Mouse (Mus musculus): ENCODE measurements around the gene Epb41. TPM values are rescaled to one million over a fixed set of nuclear protein-coding genes. Genes with fewer than 3 reads are reported as not detected.

Epb41 gene
- polyA plus RNA-seq, 1 experiment from 2014 or later, result 68.1 TPM

- Histone ChIP-seq H3K4me1 (ENCODE audit: control insufficient read depth, insufficient read depth, low read length) (peaks cover 22% of the 10 kb centered on the region), H3K27ac (ENCODE audit: low read depth, low read length) (no peak overlapping the region), H3K4me3 (ENCODE audit: low read depth, low read length) (no peak overlapping the region), H3K36me3 (ENCODE audit: control insufficient read depth, insufficient read depth, low read length) (no peaks in the 10 kb centered on the region), H3K9ac (replicated peaks; ENCODE audit: low read depth, low read length) (no peak overlapping the region), H3K9me3 (ENCODE audit: control insufficient read depth, low read length) (no peaks in the 10 kb centered on the region), H3K4me2 (ENCODE audit: low read depth, low read length) (no peak overlapping the region), H3K27me3 (ENCODE audit: control insufficient read depth, insufficient read depth, low read length) (no peaks in the 10 kb centered on the region)
- no peak for ATAC-seq (ENCODE audit: low read depth)
- 86% methylated on average over 8 of the region's 8 CpGs for WGBS
Measured at GRCm38 (mm10) chr4:132039975-132040645, 35.0 kb downstream of the Epb41 start.

DNA sequence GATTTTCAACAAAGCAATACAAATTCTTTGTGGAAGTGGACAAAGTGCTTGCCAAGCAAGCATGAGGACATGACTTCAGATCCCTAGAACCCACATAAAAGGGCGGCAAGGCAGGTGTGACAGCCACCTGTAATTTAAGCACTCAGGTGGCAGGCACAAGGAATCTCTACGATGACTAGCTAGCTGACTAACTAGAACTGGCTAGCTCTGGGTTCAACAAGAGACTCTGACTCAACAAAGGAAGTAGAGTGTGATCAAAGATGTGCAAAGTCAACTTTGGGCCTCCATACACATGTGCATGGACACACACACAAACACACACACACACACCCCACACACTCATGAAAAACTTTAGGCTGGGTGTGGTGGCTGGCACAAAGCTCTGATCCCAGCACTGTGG, 35.6 kb downstream of the Epb41 start:
- no peak overlapping the region for H3K4me3 ChIP-seq (ENCODE audit: low read depth, low read length)
- WGBS, result 92% methylated on average over 2 of the region's 2 CpGs
- no peak overlapping the region for H3K27ac ChIP-seq (ENCODE audit: low read depth, low read length)
- H3K4me1 ChIP-seq (ENCODE audit: control insufficient read depth, insufficient read depth, low read length), result peaks cover 20% of the 10 kb centered on the region
- no peak overlapping the region for H3K9ac ChIP-seq (replicated peaks; ENCODE audit: low read depth, low read length)
- no peak for ATAC-seq (ENCODE audit: low read depth)
- no peak overlapping the region for H3K4me2 ChIP-seq (ENCODE audit: low read depth, low read length)
- H3K36me3 ChIP-seq (ENCODE audit: control insufficient read depth, insufficient read depth, low read length), result no peaks in the 10 kb centered on the region
- H3K9me3 ChIP-seq (ENCODE audit: control insufficient read depth, low read length), result no peaks in the 10 kb centered on the region
- no peaks in the 10 kb centered on the region for H3K27me3 ChIP-seq (ENCODE audit: control insufficient read depth, insufficient read depth, low read length)

- no peak overlapping the region for H3K4me3 ChIP-seq (ENCODE audit: low read depth, low read length)
- H3K27ac ChIP-seq (ENCODE audit: low read depth, low read length), result no peak overlapping the region
- H3K36me3 ChIP-seq (ENCODE audit: control insufficient read depth, insufficient read depth, low read length), result no peaks in the 10 kb centered on the region
- H3K27me3 ChIP-seq (ENCODE audit: control insufficient read depth, insufficient read depth, low read length), result no peaks in the 10 kb centered on the region
- H3K9ac ChIP-seq (replicated peaks; ENCODE audit: low read depth, low read length), result no peak overlapping the region
- ATAC-seq (ENCODE audit: low read depth), result no peak
- WGBS, result 63% methylated on average over 2 of the region's 2 CpGs
- peaks cover 20% of the 10 kb centered on the region; the same call in 1 of the 2 replicates for H3K4me1 ChIP-seq (ENCODE audit: control insufficient read depth, insufficient read depth, low read length)
- H3K4me2 ChIP-seq (ENCODE audit: low read depth, low read length), result no peak overlapping the region
- no peaks in the 10 kb centered on the region for H3K9me3 ChIP-seq (ENCODE audit: control insufficient read depth, low read length)
Measured at GRCm38 (mm10) chr4:132038809-132039208, 36.3 kb downstream of the Epb41 start.

DNA sequence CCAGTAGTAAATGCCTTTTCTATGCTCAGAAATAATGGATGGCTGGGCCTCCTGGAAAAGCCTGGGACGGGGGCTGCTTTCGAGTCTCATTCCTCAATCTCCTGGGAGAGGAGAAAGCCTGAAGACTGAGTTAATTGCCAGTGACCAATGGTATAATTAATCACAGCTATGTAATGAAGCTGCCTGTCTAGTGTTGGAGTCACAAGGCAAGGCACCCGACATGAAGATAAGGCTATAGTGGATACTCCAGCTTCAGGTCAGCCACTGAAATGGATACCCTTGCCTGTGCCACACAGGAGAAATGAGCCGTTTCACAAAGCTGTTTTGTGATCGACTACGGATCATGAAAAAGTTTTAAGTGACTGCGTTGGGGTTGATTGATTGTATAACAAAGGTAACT, 37.1 kb downstream of the Epb41 start:
- Histone ChIP-seq H3K27ac (ENCODE audit: low read depth, low read length) (no peak overlapping the region), H3K9ac (replicated peaks; ENCODE audit: low read depth, low read length) (no peak overlapping the region), H3K27me3 (ENCODE audit: control insufficient read depth, insufficient read depth, low read length) (no peaks in the 10 kb centered on the region), H3K4me3 (ENCODE audit: low read depth, low read length) (no peak overlapping the region), H3K4me2 (ENCODE audit: low read depth, low read length) (no peak overlapping the region), H3K9me3 (ENCODE audit: control insufficient read depth, low read length) (no peaks in the 10 kb centered on the region), H3K36me3 (ENCODE audit: control insufficient read depth, insufficient read depth, low read length) (no peaks in the 10 kb centered on the region), H3K4me1 (ENCODE audit: control insufficient read depth, insufficient read depth, low read length) (peaks cover 20% of the 10 kb centered on the region; the same call in 1 of the 2 replicates)
- WGBS, result 19% methylated on average over 7 of the region's 7 CpGs
- ATAC-seq (ENCODE audit: low read depth), result 0 out of 2 replicates have a peak, but pooled peaks have one; percentile 31

GRCm38 (mm10) chr4:132037137-132037536, 38.0 kb downstream of the Epb41 start:
- no peak overlapping the region for H3K27ac ChIP-seq (ENCODE audit: low read depth, low read length)
- H3K4me1 ChIP-seq (ENCODE audit: control insufficient read depth, insufficient read depth, low read length), result peaks cover 20% of the 10 kb centered on the region; the same call in 1 of the 2 replicates
- no peaks in the 10 kb centered on the region for H3K36me3 ChIP-seq (ENCODE audit: control insufficient read depth, insufficient read depth, low read length)
- no peak overlapping the region for H3K4me3 ChIP-seq (ENCODE audit: low read depth, low read length)
- H3K4me2 ChIP-seq (ENCODE audit: low read depth, low read length), result no peak overlapping the region
- no peaks in the 10 kb centered on the region for H3K9me3 ChIP-seq (ENCODE audit: control insufficient read depth, low read length)
- ATAC-seq (ENCODE audit: low read depth), result no peak
- 81% methylated on average over 5 of the region's 5 CpGs for WGBS
- no peaks in the 10 kb centered on the region for H3K27me3 ChIP-seq (ENCODE audit: control insufficient read depth, insufficient read depth, low read length)
- no peak overlapping the region for H3K9ac ChIP-seq (replicated peaks; ENCODE audit: low read depth, low read length)

DNA sequence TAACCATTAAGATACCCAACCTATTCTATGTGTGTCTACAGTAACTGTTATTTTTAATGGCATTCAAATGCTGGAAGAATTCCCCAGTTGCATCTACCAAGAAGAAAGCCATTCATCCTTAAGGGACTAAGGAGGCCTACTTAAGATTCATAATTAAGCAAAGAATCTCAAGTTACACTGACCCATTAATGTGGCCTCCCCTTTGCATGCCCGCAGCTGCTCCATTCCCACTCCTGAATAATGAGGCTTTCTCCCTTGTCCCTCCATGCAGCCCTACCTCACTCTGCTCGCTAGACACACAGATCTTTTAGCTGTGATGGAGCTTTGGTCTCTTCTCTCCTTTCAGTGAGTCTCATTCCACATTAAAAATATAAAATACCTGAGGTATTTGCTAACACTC, 40.9 kb downstream of the Epb41 start:
- Histone ChIP-seq H3K4me1 (ENCODE audit: control insufficient read depth, insufficient read depth, low read length) (peaks cover 16% of the 10 kb centered on the region; the same call in 1 of the 2 replicates), H3K4me2 (ENCODE audit: low read depth, low read length) (no peak overlapping the region), H3K27me3 (ENCODE audit: control insufficient read depth, insufficient read depth, low read length) (no peaks in the 10 kb centered on the region), H3K27ac (ENCODE audit: low read depth, low read length) (no peak overlapping the region), H3K9ac (replicated peaks; ENCODE audit: low read depth, low read length) (no peak overlapping the region), H3K9me3 (ENCODE audit: control insufficient read depth, low read length) (no peaks in the 10 kb centered on the region), H3K36me3 (ENCODE audit: control insufficient read depth, insufficient read depth, low read length) (no peaks in the 10 kb centered on the region), H3K4me3 (ENCODE audit: low read depth, low read length) (no peak overlapping the region)
- 16% methylated on average over 2 of the region's 2 CpGs for WGBS
- ATAC-seq (ENCODE audit: low read depth), result no peak

DNA sequence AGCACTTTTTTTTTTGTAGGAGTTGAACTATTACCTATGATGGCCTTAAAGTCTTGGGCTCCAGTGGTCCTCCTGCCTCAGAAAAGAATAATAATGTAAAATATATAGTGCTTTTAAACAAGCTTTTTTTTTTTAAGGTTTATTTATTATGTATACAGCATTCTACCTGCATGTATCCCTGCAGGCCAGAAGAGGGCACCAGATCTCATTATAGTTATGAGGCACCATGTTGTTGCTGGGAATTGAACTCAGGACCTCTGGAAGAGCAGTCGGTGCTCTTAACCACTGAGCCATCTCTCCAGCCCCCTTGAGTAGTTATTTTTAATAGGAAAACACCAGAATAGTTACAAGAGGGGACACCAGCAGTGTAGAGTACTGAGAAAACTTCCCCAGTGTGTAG, 41.9 kb downstream of the Epb41 start:
- Histone ChIP-seq H3K9ac (replicated peaks; ENCODE audit: low read depth, low read length) (no peak overlapping the region), H3K4me1 (ENCODE audit: control insufficient read depth, insufficient read depth, low read length) (peaks cover 15% of the 10 kb centered on the region; the same call in 1 of the 2 replicates), H3K36me3 (ENCODE audit: control insufficient read depth, insufficient read depth, low read length) (no peaks in the 10 kb centered on the region), H3K4me3 (ENCODE audit: low read depth, low read length) (no peak overlapping the region), H3K4me2 (ENCODE audit: low read depth, low read length) (no peak overlapping the region), H3K9me3 (ENCODE audit: control insufficient read depth, low read length) (no peaks in the 10 kb centered on the region), H3K27ac (ENCODE audit: low read depth, low read length) (no peak overlapping the region), H3K27me3 (ENCODE audit: control insufficient read depth, insufficient read depth, low read length) (no peaks in the 10 kb centered on the region)
- 87% methylated on average over 1 of the region's 1 CpGs for WGBS
- ATAC-seq (ENCODE audit: low read depth), result no peak

DNA sequence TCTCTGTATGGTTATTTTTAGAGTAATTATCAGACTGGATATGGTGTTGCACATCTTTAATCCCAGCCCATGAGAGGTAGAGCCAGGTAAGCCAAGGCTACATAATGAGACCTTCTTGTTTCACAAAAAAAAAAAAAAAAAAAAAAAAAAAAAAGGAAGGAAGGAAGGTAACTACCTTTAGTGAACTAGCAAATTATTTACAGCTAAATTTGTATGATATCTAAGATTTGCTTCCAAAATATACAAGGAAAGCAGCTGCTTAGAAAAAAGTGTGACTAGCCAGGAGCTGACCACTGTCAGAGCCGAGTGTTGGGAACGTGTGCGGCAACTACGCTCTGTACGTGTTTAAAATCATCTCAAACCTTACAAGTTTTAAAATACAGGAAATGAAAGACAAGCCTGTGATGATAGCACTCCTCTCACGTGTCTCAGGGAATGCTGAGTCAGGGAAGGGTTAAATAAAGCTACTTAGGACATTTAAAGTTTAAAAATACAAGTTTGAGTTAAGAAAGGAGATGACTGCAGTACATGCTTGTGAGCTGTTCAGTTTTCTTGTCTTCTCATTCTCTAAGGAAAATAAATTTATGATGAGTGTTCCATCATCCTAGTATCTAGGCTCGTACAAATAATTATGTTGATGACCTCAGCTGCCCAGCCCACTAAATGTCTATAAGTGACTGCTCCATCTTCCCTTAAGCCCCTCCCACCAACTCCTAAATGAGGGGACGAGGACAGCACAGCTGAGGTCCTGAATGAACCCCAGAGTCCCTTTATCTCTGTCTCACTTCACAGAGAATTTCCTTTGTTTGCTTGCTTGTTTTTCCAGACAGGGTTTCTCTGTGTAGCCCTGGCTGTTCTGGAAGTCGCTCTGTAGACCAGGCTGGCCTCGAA, 45.0 kb downstream of the Epb41 start:
- H3K27me3 ChIP-seq (ENCODE audit: control insufficient read depth, insufficient read depth, low read length), result no peaks in the 10 kb centered on the region
- no peaks in the 10 kb centered on the region for H3K9me3 ChIP-seq (ENCODE audit: control insufficient read depth, low read length)
- WGBS, result 58% methylated on average over 10 of the region's 10 CpGs
- no peak overlapping the region for H3K27ac ChIP-seq (ENCODE audit: low read depth, low read length)
- peaks cover 14% of the 10 kb centered on the region for H3K4me1 ChIP-seq (ENCODE audit: control insufficient read depth, insufficient read depth, low read length)
- no peak overlapping the region for H3K4me2 ChIP-seq (ENCODE audit: low read depth, low read length)
- H3K36me3 ChIP-seq (ENCODE audit: control insufficient read depth, insufficient read depth, low read length), result no peaks in the 10 kb centered on the region
- H3K4me3 ChIP-seq (ENCODE audit: low read depth, low read length), result no peak overlapping the region
- H3K9ac ChIP-seq (replicated peaks; ENCODE audit: low read depth, low read length), result no peak overlapping the region
- no peak for ATAC-seq (ENCODE audit: low read depth)

DNA sequence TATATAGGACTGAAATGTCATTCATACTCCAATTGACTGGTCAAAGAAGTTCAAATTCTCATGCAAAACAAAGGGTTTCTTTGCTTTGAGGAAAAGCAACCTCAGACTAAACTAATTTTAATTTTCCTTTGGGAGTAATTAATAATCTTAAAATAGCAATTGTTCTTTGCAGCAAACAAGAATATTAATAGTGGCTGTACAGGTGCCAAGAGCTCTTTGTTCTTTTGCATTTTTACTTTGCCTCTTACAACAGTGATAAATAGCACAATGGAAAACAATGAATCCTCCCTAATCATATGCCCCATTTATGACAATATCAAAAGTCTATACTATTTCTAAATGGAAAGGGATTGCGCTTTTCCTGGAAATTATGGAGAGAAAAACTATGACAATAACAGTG, 47.3 kb downstream of the Epb41 start:
- ATAC-seq (ENCODE audit: low read depth), result no peak
- Histone ChIP-seq H3K27me3 (ENCODE audit: control insufficient read depth, insufficient read depth, low read length) (no peaks in the 10 kb centered on the region), H3K9me3 (ENCODE audit: control insufficient read depth, low read length) (no peaks in the 10 kb centered on the region), H3K4me2 (ENCODE audit: low read depth, low read length) (no peak overlapping the region), H3K27ac (ENCODE audit: low read depth, low read length) (no peak overlapping the region), H3K36me3 (ENCODE audit: control insufficient read depth, insufficient read depth, low read length) (no peaks in the 10 kb centered on the region), H3K4me3 (ENCODE audit: low read depth, low read length) (no peak overlapping the region), H3K4me1 (ENCODE audit: control insufficient read depth, insufficient read depth, low read length) (peaks cover 13% of the 10 kb centered on the region; the same call in 1 of the 2 replicates), H3K9ac (replicated peaks; ENCODE audit: low read depth, low read length) (no peak overlapping the region)
- 96% methylated on average over 1 of the region's 1 CpGs for WGBS

All from neural tube, embryonic 14.5 days (tissue).